Mouse (Mus musculus) 3T3-L1 (cell line): Measurements from ENCODE around the gene Olfr166.
"Not testable (repeated sequence)": the region's sequence is repeated elsewhere in the genome, so short reads cannot be mapped to it uniquely, and the experiment has no call there.

Source experiments
- DNase-seq: peaks from one replicate; pipeline ENCODE4 v3.0.0-alpha.2; 2015; ENCODE audit warnings: low read depth, low spot score

The Olfr166 gene

GRCm38 (mm10) chr16:19483394-19483793, at the start of gene Olfr166:
Gene Olfr166 (plus strand): TSS chr16:19483694.
- DNase-seq: no peak

DNA sequence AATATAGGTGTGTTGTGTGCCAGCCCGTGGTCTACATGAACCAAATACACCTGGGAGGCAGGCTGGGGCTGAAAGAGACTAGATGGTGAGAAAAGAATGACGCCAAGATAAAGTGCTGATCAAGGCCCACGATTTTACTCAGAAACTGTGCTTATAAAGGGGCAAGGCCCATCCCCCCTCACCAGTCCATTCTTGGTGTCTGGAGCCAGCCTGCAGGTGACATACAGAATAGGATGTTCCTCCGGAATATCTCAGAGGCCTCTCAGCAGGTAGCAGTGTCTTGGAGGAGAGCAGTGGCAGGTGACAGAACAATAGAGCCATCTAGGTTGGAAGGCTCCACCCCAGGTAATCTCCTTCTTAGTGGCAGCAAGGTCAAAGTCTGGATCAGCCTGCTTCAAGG, 24.8 kb upstream of the Olfr166 start:
- DNase-seq: not testable (repeated sequence)

- DNase-seq: no peak
Observed at GRCm38 (mm10) chr16:19464365-19464764, 19.1 kb upstream of the Olfr166 start.

DNA sequence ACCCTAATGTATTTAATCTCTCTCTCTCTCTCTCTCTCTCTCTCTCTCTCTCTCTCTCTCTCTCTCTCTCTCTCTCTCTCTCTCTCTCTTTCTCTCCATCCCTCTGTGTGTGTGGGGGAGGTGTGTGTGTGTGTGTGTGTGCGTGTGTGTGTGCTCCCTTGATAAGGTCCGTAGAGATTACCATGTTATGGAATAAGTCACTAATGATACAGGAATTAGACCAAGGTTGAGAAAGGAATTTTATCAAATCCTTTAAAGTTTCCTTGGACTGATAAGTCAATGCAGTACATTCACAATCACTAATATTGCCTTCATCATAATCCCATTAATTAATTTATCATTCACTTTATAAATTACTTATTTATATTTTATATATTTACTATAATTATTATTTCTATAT, 38.7 kb downstream of the Olfr166 start, which contains the start of gene Olfr167:
Gene Olfr167 (minus strand): TSS at position 101 of the 400 bp plus-strand sequence.
- no peak for DNase-seq

- DNase-seq: no peak
Observed at GRCm38 (mm10) chr16:19535455-19535854, 52.0 kb downstream of the Olfr166 start, which contains the start of gene Olfr168. Gene Olfr168 (minus strand): TSS chr16:19535555.
